Mouse (Mus musculus): ENCODE data around the gene Tas2r144. TPM values are rescaled to one million over a fixed set of nuclear protein-coding genes. Genes with fewer than 3 reads are reported as not detected.

The Tas2r144 gene
- polyA plus RNA-seq (2012; fragmentation: generic; extraction: Trizol), result under 1 TPM in 1 of 2 experiments, not detected in 1; 0.05 TPM

DNA sequence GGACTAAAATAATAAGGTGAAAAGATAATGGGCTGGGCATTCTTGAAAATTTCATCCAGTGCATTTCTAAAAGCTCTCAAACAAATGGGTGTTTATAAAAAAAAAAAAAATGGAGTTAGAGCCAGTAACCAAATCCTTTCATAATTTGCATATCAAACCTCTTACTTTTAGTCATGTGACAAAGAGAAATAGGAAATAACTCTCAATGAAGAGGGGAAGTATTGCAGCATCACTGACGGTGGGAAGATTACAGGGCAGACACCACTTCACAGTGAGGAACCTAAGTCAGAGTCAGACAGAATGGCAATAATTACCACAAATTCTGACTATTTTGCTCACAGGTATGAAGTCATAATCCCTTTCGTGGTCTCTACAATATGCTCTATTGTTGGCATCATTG lies at the start of gene Tas2r144:
Gene Tas2r144, plus strand, starts transcription at position 301 of the 400 bp plus-strand sequence.

DNA sequence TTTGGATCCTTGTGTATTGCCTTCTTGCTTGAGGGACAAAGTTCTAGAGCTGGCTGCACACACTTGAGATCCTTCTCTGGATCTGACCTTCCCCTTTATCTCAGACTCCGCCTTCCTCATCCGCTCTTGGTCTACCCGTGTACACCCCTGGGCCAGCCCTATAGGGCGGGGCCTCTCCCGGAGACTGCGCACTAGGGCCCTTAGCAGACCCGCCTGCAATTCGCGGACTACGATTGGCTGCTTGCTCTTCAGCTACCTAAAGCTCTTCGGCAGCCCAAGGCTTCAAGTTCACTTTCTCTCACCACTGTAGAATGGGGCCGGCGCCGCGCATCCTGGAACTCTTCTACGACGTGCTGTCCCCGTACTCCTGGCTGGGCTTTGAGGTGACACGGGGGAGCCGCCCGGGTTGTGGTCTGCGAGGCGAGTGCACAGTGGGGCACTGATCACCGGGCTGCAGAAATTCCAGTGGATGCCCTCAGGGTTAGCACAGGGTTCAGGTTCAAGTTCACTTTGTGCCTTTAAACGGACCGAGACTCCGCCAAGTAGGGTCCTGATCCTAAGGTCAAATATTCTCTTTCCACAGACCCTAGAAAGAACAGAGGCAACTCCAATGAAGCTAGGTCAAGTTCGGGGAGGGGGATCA lies 30.7 kb downstream of the Tas2r144 start, which contains the start of gene Gstk1:
Gene Gstk1, plus strand, starts transcription at position 225 of the 643 bp plus-strand sequence.

DNA sequence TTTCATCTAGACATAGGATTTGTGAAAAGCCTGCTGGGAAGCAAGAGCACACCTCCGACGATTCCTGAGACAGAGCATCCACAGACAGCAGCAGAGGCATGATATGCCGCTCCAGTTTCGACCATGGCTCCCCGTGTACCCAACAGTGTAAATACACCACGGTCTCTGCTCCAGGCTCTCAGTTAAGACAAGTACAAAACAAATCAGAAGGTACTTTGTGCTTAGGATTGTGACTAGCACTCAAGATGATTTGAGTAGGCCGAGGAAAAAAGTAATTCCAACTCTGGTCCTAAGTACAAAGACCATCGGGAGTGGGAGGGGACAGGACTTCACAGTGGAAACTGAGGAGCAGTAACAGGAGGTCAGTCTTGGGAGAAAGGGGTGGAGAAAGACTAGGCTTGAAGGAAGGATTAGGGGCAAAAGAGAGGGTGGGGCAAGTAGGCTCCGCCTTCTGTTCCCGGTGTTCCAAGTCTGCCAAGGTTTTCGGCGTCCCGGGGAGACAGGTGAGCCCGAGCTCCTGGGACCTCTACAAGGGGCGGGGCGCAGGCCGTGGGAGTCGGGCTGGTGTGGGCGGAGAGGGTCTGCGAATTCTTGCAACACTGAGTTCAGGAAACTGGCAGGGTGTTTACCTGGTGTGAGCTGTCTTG lies 46.5 kb downstream of the Tas2r144 start, which contains the start of gene Tmem139:
Gene Tmem139, plus strand, starts transcription at position 447 of the 647 bp plus-strand sequence.

DNA sequence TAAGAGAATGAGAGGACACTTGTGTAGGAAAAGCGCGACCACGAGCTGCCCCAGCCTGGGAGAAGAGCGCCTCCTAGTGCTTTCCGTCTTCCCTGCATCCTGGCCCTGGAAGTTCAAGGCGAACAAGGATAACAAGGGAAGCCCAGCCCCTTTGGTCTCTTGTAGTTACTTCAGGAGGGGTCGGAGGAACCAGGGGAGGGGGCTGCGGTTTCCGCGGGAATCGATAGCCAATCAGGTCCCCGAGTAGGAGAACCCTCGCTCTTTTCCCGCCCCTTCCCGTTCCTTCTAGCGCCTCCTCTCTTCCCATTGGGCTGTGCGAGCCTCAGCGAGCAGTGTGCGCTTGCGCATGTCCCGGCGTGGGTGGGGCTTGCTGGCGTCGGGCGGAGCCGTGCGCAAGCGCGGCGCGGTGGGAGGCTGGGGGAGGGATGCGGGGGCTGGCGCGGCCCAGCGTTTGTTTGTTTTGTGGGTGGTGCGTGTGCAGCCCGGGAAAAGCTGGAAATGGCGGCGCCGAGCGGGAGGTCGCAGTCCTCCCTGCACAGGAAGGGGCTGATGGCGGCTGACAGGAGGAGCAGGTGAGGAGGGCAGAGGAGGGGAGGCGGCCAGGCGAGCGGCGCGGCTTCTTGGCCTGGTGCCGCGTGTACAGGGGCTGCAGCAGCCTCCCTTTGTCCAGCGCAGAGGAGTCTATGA lies 49.6 kb downstream of the Tas2r144 start, which contains the start of gene Casp2:
Gene Casp2, plus strand, starts transcription at position 360 of the 687 bp plus-strand sequence.

Other genes with a start within 250 kb of the Tas2r144 start
- gene Sval3, start 247.2 kb upstream of the Tas2r144 start, polyA plus RNA-seq (2012; fragmentation: generic; extraction: Trizol), result not detected
- not detected for gene Sva, start 176.9 kb upstream of the Tas2r144 start, polyA plus RNA-seq (2012; fragmentation: generic; extraction: Trizol)
- gene Tas2r139, start 74.4 kb upstream of the Tas2r144 start, polyA plus RNA-seq (2012; fragmentation: generic; extraction: Trizol), result not detected
- gene Gstk1, start 30.6 kb downstream of the Tas2r144 start, polyA plus RNA-seq (2012; fragmentation: generic; extraction: Trizol), result not detected
- under 1 TPM; 0.02 to 0.05 TPM for gene Tmem139, start 46.6 kb downstream of the Tas2r144 start, polyA plus RNA-seq (2012; fragmentation: generic; extraction: Trizol)
- gene Casp2, start 49.7 kb downstream of the Tas2r144 start, polyA plus RNA-seq (2012; fragmentation: generic; extraction: Trizol), result 1 to 10 TPM; 1.8 to 8.5 TPM
- under 1 TPM; 0.26 to 0.51 TPM for gene Clcn1, start 71.4 kb downstream of the Tas2r144 start, polyA plus RNA-seq (2012; fragmentation: generic; extraction: Trizol)
- gene Fam131b, start 109.3 kb downstream of the Tas2r144 start, polyA plus RNA-seq (2012; fragmentation: generic; extraction: Trizol), result 10 to 100 TPM in 1 of 2 experiments, 1 to 10 TPM in 1; 7.5 to 13.9 TPM
- gene Zyx, start 134.3 kb downstream of the Tas2r144 start, polyA plus RNA-seq (2012; fragmentation: generic; extraction: Trizol), result 100 to 1,000 TPM; 273 to 364 TPM
- under 1 TPM; 0.09 to 0.54 TPM for gene Epha1, start 157.9 kb downstream of the Tas2r144 start, polyA plus RNA-seq (2012; fragmentation: generic; extraction: Trizol)
- under 1 TPM in 1 of 2 experiments, not detected in 1; 0.05 TPM for gene Tas2r143, start 184.9 kb downstream of the Tas2r144 start, polyA plus RNA-seq (2012; fragmentation: generic; extraction: Trizol)
- gene Tas2r135, start 190.1 kb downstream of the Tas2r144 start, polyA plus RNA-seq (2012; fragmentation: generic; extraction: Trizol), result not detected
- gene Tas2r126, start 219.2 kb downstream of the Tas2r144 start, polyA plus RNA-seq (2012; fragmentation: generic; extraction: Trizol), result under 1 TPM in 1 of 2 experiments, not detected in 1; 0.09 TPM
- gene Olfr458, start 249.9 kb downstream of the Tas2r144 start, polyA plus RNA-seq (2012; fragmentation: generic; extraction: Trizol), result not detected

All from C3H10T1/2 (cell line).